Mouse (Mus musculus) adrenal gland, postnatal 0 days (tissue): Measurements from ENCODE around the gene Tmem11. TPM values are rescaled to one million over a fixed set of nuclear protein-coding genes. Genes with fewer than 3 reads are reported as not detected.

ENCODE experiments used
- polyA plus RNA-seq: library from polyadenylated mRNA; unstranded; fragments of >200 nt; fragmentation: Nextera tagmentation; extraction: Ambion mirVana; gene quantifications from 2 replicates; pipeline ENCODE4 v1.2.1, GENCODE M21; 2015

Tmem11 gene
- polyA plus RNA-seq: 52.7 and 52.9 TPM in 2 replicates

GRCm38 (mm10) chr11:60878675-60879294, at the start of gene Tmem11:
Tmem11 (minus strand) TSS chr11:60879272.

GRCm38 (mm10) chr11:60914491-60914890, 35.4 kb upstream of the Tmem11 start, which contains the start of gene Natd1:
Natd1 (minus strand) TSS chr11:60914750.

GRCm38 (mm10) chr11:60830433-60831052, 48.5 kb downstream of the Tmem11 start, which contains the start of gene Dhrs7b:
Dhrs7b (plus strand) TSS chr11:60830631.

Other genes starting within 250 kb of the Tmem11 start
- gene Llgl1, start 179.5 kb downstream of the Tmem11 start, polyA plus RNA-seq: 19.4 and 21.3 TPM in 2 replicates
- 45.0 and 63.2 TPM in 2 replicates for gene Flii, start 152.0 kb downstream of the Tmem11 start, polyA plus RNA-seq
- gene Mief2, start 150.9 kb downstream of the Tmem11 start, polyA plus RNA-seq: 10.6 and 21.4 TPM in 2 replicates
- 5.9 and 9.2 TPM in 2 replicates for gene Top3a, start 101.9 kb downstream of the Tmem11 start, polyA plus RNA-seq
- gene Smcr8, start 101.7 kb downstream of the Tmem11 start, polyA plus RNA-seq: 1.8 and 2.3 TPM in 2 replicates
- 27.4 and 79.2 TPM in 2 replicates for gene Shmt1, start 67.6 kb downstream of the Tmem11 start, polyA plus RNA-seq
- 50.2 and 51.8 TPM in 2 replicates for gene Dhrs7b, start 48.6 kb downstream of the Tmem11 start, polyA plus RNA-seq
- gene Natd1, start 35.5 kb upstream of the Tmem11 start, polyA plus RNA-seq: 11.1 and 12.3 TPM in 2 replicates
- gene Map2k3, start 52.8 kb upstream of the Tmem11 start, polyA plus RNA-seq: 47.7 and 99.6 TPM in 2 replicates
- 1.4 and 2.2 TPM in 2 replicates for gene Kcnj12, start 143.3 kb upstream of the Tmem11 start, polyA plus RNA-seq
- gene Tnfrsf13b, start 247.5 kb upstream of the Tmem11 start, polyA plus RNA-seq: 1.8 and 2.5 TPM in 2 replicates